Mouse (Mus musculus) lung, postnatal 0 days (tissue): ENCODE results near the gene Aldh1a7. TPM values are rescaled to one million over a fixed set of nuclear protein-coding genes. Genes with fewer than 3 reads are reported as not detected.
A peak's percentile ranks its signal among the peaks of the same experiment; 100 is the strongest.
"Not testable (repeated sequence)": the region's sequence is repeated elsewhere in the genome, so short reads cannot be mapped to it uniquely, and the experiment has no call there.

ENCODE experiments used
- ATAC-seq: fragments of 200-750 bp; cut with Nextera tagmentation; 2 replicates; pipeline ENCODE4 v1.8.0; 2017; ENCODE audit warnings: moderate library complexity
- DNase-seq: peaks from one replicate; pipeline ENCODE4 v3.0.0-alpha.2; 2016; ENCODE audit warnings: low spot score
- H3K27ac ChIP-seq: fragments of 300-500 bp; sonication (generic); 2 replicates; pipeline ENCODE4 v1.5.1; 2014; ENCODE audit warnings: antibody characterized with exemption, mild to moderate bottlenecking, low read length, mixed read lengths
- H3K27me3 ChIP-seq: fragments of 300-500 bp; sonication (generic); replicated peaks from 2 replicates; pipeline ENCODE4 v1.6.1; 2014; ENCODE audit warnings: low read length, mixed read lengths; ENCODE audit not compliant: insufficient read depth
- H3K36me3 ChIP-seq: fragments of 300-500 bp; sonication (generic); 2 replicates; pipeline ENCODE4 v1.6.1; 2014; ENCODE audit warnings: low read length, mixed read lengths; ENCODE audit not compliant: insufficient read depth
- H3K4me1 ChIP-seq: fragments of 300-500 bp; sonication (generic); 2 replicates; pipeline ENCODE4 v1.6.1; 2014; ENCODE audit warnings: antibody characterized with exemption, low read depth, low read length, mixed read lengths; ENCODE audit not compliant: insufficient read depth
- H3K4me2 ChIP-seq: fragments of 300-500 bp; sonication (generic); replicated peaks from 2 replicates; pipeline ENCODE4 v1.6.1; 2014; ENCODE audit warnings: low read depth, mild to moderate bottlenecking, low read length, moderate library complexity, mixed read lengths
- H3K4me3 ChIP-seq: fragments of 300-500 bp; sonication (generic); 2 replicates; pipeline ENCODE4 v1.5.1; 2014; ENCODE audit warnings: low read depth, low read length
- H3K9ac ChIP-seq: fragments of 300-500 bp; sonication (generic); replicated peaks from 2 replicates; pipeline ENCODE4 v1.6.1; 2014; ENCODE audit warnings: low read depth, mild to moderate bottlenecking
- H3K9me3 ChIP-seq: fragments of 300-500 bp; sonication (generic); 2 replicates; pipeline ENCODE4 v1.6.1; 2016; ENCODE audit warnings: low read length, mixed read lengths
- CTCF ChIP-seq: IDR thresholded peaks from 2 replicates; pipeline ENCODE4 v1.5.1; 2016; ENCODE audit warnings: antibody characterized with exemption, mild to moderate bottlenecking
- EP300 ChIP-seq: IDR thresholded peaks from 2 replicates; pipeline ENCODE4 v1.6.1; 2016; ENCODE audit warnings: antibody characterized with exemption, mild to moderate bottlenecking, control low read depth
- WGBS: fragments of 180-500 bp; shearing (Covaris S2); extraction: QIAGEN DNeasy Blood & Tissue Kit; methylation state at CpG from one replicate; pipeline ENCODE4 v1.1.7; 2014; 5-methylcytosine and 5-hydroxymethylcytosine counted together
- polyA plus RNA-seq: library from polyadenylated mRNA; unstranded; fragments of >200 nt; fragmentation: Nextera tagmentation; extraction: Ambion mirVana; gene quantifications from 2 replicates; pipeline ENCODE4 v1.2.1, GENCODE M21; 2015

Aldh1a7 gene
- polyA plus RNA-seq, 1 experiment from 2014 or later: 62.4 TPM

DNA sequence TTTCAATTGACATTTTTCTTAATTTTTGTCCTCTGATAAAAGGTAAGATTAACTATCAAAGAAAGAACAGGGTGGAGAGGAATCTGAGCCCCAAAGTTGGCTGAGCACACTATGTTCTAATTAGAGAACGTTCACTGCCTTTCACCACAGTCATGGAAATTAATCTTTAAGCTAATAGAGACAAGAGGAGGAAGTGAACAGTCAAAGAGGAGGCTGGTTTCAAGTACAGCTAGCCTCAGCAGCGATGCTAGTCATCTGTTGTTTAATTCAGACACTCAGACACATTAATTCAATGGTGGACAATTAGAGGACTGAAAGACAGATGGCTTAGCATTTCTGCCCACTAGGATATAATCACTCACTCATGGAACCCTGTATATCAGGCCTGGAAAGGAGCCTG is 77.4 kb downstream of the Aldh1a7 start:
- no peak for ATAC-seq
- Histone ChIP-seq H3K27ac (no peak overlapping the region), H3K4me2 (no peak overlapping the region), H3K4me3 (no peak overlapping the region), H3K9ac (no peak overlapping the region), H3K36me3 (no peaks in the 10 kb centered on the region), H3K9me3 (no peaks in the 10 kb centered on the region), H3K27me3 (no peaks in the 10 kb centered on the region), H3K4me1 (no peaks in the 10 kb centered on the region)
- WGBS: 15% methylated on average over 2 of the region's 2 CpGs
- DNase-seq: no peak
- TF ChIP-seq EP300 (no peak), CTCF (no peak)

DNA sequence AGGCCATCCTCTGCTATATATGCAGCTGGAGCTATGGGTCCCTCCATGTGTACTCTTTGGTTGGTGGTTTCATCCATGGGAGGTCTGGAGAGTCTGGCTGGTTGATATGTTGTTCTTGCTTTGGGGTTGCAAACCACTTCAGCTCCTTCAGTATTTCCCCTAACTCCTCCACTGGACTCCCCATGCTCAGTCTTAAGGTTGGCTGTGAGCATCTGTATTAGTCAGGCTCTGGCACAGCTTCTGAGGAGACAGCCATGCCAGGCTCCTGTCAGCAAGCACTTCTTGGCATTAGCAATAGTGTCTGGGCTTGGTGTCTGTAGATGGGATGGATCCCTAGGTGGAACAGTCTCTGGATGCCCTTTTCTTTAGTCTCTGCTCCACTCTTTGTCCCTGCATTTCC is 79.9 kb downstream of the Aldh1a7 start:
- DNase-seq, H3K9ac ChIP-seq, H3K27ac ChIP-seq: not testable (repeated sequence)

DNA sequence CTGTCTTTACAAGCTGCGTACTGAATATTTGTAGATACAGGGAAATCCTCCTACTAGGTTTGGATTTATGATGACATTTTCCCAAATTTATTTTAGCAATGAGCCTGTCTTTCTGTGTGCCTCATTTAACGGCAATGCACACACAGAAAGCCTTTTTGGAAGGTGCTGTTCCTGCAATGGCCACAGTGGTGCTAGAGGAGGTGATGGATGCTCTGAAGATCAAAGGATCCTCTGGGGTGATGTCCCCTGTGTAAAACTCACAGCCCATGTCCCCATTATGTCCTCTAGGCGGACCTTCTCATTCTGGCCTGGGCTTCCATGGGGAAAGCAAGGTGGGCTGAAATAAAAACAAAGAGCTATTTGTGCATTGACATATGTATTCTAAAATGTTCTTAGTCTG is 83.0 kb downstream of the Aldh1a7 start:
- Histone ChIP-seq H3K27me3 (no peaks in the 10 kb centered on the region), H3K4me2 (no peak overlapping the region), H3K27ac (no peak overlapping the region), H3K4me1 (no peaks in the 10 kb centered on the region), H3K4me3 (no peak overlapping the region), H3K36me3 (no peaks in the 10 kb centered on the region), H3K9me3 (no peaks in the 10 kb centered on the region), H3K9ac (no peak overlapping the region)
- ATAC-seq: no peak
- TF ChIP-seq CTCF (peak; percentile 19), EP300 (no peak)
- DNase-seq: no peak
- 63% methylated on average over 3 of the region's 3 CpGs for WGBS

More for the DNA sequence above, 79.9 kb downstream of the Aldh1a7 start:
- H3K27me3 ChIP-seq, H3K4me2 ChIP-seq, H3K36me3 ChIP-seq, H3K4me1 ChIP-seq, H3K4me3 ChIP-seq, ATAC-seq, H3K9me3 ChIP-seq: not testable (repeated sequence)

Other genes with a start within 250 kb of the Aldh1a7 start
- 126 and 158 TPM in 2 replicates for gene Aldh1a1, start 234.8 kb downstream of the Aldh1a7 start, polyA plus RNA-seq
- gene Tmc1, start 226.6 kb upstream of the Aldh1a7 start, polyA plus RNA-seq: not detected in 2 replicates